Mouse (Mus musculus): Measurements from ENCODE around the gene Bcar1. TPM values are rescaled to one million over a fixed set of nuclear protein-coding genes. Genes with fewer than 3 reads are reported as not detected.

Bcar1 gene
- polyA plus RNA-seq, 1 experiment, result not detected

DNA sequence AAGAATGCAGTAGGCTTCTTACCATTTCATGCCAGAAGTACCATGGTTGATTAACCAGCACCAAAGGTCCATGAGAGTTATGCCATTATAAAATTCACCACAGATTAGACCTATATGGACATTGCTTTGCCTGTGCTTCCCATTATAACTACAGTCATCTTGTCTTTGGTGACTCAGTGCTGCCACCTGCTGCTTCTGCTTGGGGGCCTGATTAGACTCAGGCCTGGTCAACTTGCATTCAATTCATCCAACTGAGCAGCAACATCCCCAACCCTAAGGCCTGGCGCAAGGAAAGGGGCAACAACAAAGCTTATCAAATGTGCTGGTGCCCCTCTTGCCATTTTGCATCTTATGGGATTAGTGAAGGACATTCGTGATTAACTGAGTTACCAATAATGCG lies 81.1 kb downstream of the Bcar1 start:
- no peak overlapping the region for H3K4me3 ChIP-seq (ENCODE audit: insufficient read depth, low read depth, low read length)
- TF ChIP-seq POLR2A (IDR thresholded peaks at IDR 0.05; ENCODE audit: insufficient read depth, low read depth, low read length) (no peak), CTCF (IDR thresholded peaks at IDR 0.05; ENCODE audit: insufficient read depth, low read depth, low read length) (peak; percentile 36; the same call in 1 of the 2 replicates)
- H3K4me1 ChIP-seq (ENCODE audit: control insufficient read depth, insufficient read depth, low read length), result peaks cover 2% of the 10 kb centered on the region
- 87% methylated on average over 3 of the region's 3 CpGs for WGBS
- no peak overlapping the region for H3K27ac ChIP-seq (ENCODE audit: insufficient read depth, low read depth, low read length)

Other genes starting within 250 kb of the Bcar1 start
- not detected in 2 replicates for gene Wdr59, start 221.7 kb downstream of the Bcar1 start, polyA plus RNA-seq (2012; ENCODE audit: insufficient read depth, insufficient read length, low replicate concordance, missing spikeins)
- 177 TPM in 1 of 2 replicates, not detected in the other for gene Znrf1, start 207.7 kb downstream of the Bcar1 start, polyA plus RNA-seq (2012; ENCODE audit: insufficient read depth, insufficient read length, low replicate concordance, missing spikeins)
- gene Ldhd, start 113.4 kb downstream of the Bcar1 start, polyA plus RNA-seq (2012; ENCODE audit: insufficient read depth, insufficient read length, low replicate concordance, missing spikeins), result not detected in 2 replicates
- gene Zfp1, start 100.4 kb downstream of the Bcar1 start, polyA plus RNA-seq (2012; ENCODE audit: insufficient read depth, insufficient read length, low replicate concordance, missing spikeins), result not detected in 2 replicates
- not detected in 2 replicates for gene Ctrb1, start 52.8 kb downstream of the Bcar1 start, polyA plus RNA-seq (2012; ENCODE audit: insufficient read depth, insufficient read length, low replicate concordance, missing spikeins)
- not detected in 2 replicates for gene Cfdp1, start 110.5 kb upstream of the Bcar1 start, polyA plus RNA-seq (2012; ENCODE audit: insufficient read depth, insufficient read length, low replicate concordance, missing spikeins)
- not detected in 2 replicates for gene Tmem170, start 132.9 kb upstream of the Bcar1 start, polyA plus RNA-seq (2012; ENCODE audit: insufficient read depth, insufficient read length, low replicate concordance, missing spikeins)
- not detected in 2 replicates for gene Chst5, start 166.6 kb upstream of the Bcar1 start, polyA plus RNA-seq (2012; ENCODE audit: insufficient read depth, insufficient read length, low replicate concordance, missing spikeins)
- not detected in 2 replicates for gene Tmem231, start 190.1 kb upstream of the Bcar1 start, polyA plus RNA-seq (2012; ENCODE audit: insufficient read depth, insufficient read length, low replicate concordance, missing spikeins)
- not detected in 2 replicates for gene Gabarapl2, start 196.9 kb upstream of the Bcar1 start, polyA plus RNA-seq (2012; ENCODE audit: insufficient read depth, insufficient read length, low replicate concordance, missing spikeins)
- 148 TPM in 1 of 2 replicates, not detected in the other for gene Adat1, start 248.5 kb upstream of the Bcar1 start, polyA plus RNA-seq (2012; ENCODE audit: insufficient read depth, insufficient read length, low replicate concordance, missing spikeins)

Measured in olfactory bulb, adult 2 months (tissue).